Mouse (Mus musculus): ENCODE results near the gene Ccm2. TPM values are rescaled to one million over a fixed set of nuclear protein-coding genes. Genes with fewer than 3 reads are reported as not detected.

The Ccm2 gene
- polyA plus RNA-seq, 1 experiment = 64.7 TPM

DNA sequence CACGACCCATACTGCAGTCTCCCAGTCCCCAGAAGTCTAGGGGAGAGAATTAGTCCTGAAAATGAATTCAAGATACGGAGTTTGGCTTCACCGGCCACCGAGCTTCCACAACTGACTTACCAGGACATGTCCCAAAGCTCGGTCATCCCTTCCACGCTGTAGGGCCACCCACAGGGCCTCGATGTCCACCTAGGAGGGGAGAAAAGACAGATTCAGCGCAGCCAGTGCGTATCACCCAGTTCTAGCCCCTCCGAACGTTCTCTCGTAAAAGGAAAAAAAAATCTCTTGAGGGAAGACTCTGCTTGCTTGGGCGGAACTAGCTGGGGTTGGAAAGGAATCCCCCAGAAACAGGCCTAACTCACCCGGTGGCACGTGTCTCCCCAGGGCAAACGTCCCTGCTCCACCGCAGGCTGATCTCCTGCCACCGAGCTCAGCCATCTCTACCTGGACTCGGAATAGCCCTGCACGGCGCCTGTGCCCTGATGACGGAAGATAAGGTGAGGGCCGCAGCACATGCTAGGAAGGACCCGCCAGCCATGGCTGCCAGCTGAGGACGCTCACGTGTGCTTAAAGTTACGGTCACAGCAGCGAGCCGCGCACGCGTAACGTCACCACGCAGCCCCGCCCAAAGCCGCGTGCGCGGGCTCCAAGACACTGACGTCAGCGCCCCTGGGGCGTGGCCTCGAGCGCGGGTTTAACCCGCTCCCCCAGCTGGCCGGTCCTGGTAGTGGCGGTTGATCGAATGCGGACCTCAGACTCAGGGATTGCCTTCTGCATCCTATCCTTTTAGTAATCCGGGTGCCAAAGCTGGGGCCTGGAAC lies 18.3 kb upstream of the Ccm2 start:
- peak; percentile 96 for DNase-seq (ENCODE audit: low read depth, low spot score)
- WGBS = under 1% methylated on average over 51 of the region's 51 CpGs

GRCm38 (mm10) chr11:6529961-6530360 lies 16.7 kb upstream of the Ccm2 start:
- 91% methylated on average over 8 of the region's 8 CpGs for WGBS
- no peak for DNase-seq (ENCODE audit: low read depth, low spot score)

DNA sequence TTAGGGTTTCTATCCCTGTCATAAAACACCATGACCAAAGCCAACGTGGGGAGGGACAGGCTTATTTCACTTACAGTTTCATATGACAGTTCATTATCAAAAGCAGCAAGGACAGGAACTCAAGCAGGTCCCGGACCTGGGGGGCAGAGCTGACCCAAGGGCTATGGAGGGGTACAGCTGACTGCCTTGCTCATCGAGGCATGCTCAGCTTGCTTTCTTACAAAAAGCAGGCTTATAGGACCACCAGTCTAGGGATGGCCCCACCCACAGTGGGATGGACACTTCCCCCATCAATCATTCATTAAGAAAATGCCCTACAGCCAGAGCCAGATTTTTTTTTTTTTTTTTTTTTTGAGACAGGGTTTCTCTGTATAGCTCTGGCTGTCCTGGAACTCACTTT lies 15.9 kb upstream of the Ccm2 start:
- DNase-seq (ENCODE audit: low read depth, low spot score) = no peak
- WGBS = 86% methylated on average over 3 of the region's 3 CpGs

DNA sequence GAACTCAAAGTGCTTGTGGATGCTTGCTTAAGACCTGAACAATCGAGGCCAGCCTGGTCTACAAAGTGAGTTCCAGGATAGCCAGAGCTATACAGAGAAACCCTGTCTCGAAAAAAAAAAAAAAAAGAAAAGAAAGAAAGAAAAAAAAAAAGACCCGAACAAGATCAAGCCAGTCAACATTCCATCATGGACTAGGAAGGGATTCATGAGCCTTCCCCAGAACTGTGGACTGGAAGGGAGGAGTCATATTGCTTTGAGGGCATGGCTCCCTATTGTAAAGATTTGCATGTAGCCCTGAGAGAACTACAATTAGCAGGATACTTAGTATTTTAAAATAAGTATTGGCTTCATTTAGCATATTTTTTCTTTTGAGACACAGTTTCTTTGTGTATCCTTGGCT lies 2.0 kb upstream of the Ccm2 start:
- 81% methylated on average over 3 of the region's 3 CpGs for WGBS
- no peak for DNase-seq (ENCODE audit: low read depth, low spot score)

DNA sequence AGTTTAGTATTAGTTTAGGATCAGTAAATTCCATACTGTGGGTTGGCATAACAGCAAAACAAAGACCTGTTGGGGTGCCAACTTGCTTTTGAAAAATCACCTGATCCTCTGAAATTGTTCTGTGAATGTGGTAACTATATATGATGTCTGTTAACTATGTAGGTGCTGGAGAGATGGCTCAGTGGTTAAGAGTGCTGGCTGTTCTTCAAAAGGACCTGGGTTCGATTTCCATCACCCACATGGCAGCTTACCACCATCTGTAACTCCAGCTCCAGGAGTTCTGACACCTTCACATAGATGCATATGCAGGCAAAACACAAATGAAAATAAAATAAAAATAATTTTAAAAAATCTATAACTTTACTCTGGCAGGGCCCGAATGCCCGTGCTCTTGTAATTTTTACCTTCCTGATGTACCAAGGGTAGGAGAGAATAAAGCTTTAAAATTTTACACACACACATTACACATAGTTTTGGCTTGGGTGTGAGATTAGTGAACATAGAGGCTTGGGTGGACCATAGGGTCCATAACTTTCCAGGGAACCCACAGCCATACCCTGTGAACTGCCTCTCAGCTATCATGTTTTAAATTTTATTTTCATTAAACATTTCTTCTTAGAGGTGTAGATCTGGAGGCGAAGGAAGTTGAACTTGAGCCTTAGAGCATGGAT lies 1.4 kb upstream of the Ccm2 start:
- WGBS = 75% methylated on average over 4 of the region's 4 CpGs
- DNase-seq (ENCODE audit: low read depth, low spot score) = no peak

DNA sequence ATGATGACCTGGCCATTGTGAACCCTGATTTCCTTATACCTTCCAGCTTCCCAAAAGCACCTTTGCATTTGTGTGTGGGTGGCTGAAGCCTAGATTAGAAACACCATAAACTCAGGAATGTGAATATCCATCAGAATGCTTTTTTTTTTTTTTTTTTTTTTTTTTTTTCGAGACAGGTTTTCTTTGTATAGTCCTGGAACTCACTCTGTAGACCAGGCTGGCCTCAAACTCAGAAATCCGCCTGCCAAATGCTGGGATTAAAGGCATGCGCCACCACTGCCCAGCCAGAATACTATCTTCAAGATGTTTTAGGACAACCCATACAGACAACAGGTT lies 862 bp upstream of the Ccm2 start:
- no peak for DNase-seq (ENCODE audit: low read depth, low spot score)
- WGBS = 4% methylated on average over 3 of the region's 3 CpGs

- WGBS = 2% methylated on average over 39 of the region's 41 CpGs
Measured at GRCm38 (mm10) chr11:6547037-6547680, 472 bp downstream of the Ccm2 start.

GRCm38 (mm10) chr11:6547696-6548325 lies 1.1 kb downstream of the Ccm2 start:
- 9% methylated on average over 6 of the region's 6 CpGs for WGBS
- DNase-seq (ENCODE audit: low read depth, low spot score) = no peak

More at GRCm38 (mm10) chr11:6547037-6547680, 472 bp downstream of the Ccm2 start:
- DNase-seq (ENCODE audit: low read depth, low spot score) = no peak

DNA sequence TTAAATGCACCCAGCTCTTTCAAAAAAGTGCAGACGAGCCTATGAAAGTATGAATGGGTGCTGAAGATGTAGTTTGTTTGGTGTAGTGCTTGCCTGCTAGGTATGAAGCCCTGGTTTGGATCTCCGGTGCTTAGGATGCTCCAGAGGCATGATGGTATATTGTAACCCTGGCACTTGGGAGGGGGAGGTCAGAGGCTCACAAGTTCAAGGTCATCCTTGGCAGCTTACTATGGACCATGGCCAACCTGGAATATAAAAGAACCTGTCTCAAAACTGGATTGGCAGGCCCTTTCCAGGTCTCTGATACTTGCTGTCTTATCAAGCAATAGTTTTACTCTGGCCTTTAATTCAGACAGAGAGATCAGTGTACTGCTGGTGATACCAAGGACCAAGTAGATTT lies 3.1 kb downstream of the Ccm2 start:
- DNase-seq (ENCODE audit: low read depth, low spot score) = no peak
- WGBS = 80% methylated on average over 2 of the region's 2 CpGs

DNA sequence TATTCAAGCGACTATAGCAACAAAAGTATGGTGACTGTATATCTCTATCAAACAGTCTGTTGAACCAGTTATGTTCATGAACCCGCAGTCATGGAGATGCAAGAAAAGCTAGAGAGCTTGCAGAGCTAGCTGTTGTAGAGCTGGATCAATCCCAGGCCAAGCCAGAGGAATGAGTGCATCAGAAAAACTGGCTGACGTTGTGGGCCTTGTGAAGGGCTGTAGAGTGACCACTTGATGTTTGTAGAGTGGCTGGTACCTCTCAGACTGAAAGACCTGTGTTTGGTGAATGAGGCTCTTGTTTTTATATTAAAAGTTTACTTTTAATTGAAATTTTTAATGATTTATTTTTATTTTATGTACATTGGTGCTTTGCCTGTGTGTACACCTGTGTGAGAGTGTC lies 3.5 kb downstream of the Ccm2 start:
- DNase-seq (ENCODE audit: low read depth, low spot score) = no peak
- 80% methylated on average over 3 of the region's 3 CpGs for WGBS

GRCm38 (mm10) chr11:6558234-6558633 lies 11.5 kb downstream of the Ccm2 start:
- 72% methylated on average over 3 of the region's 3 CpGs for WGBS
- no peak for DNase-seq (ENCODE audit: low read depth, low spot score)

- WGBS = 66% methylated on average over 2 of the region's 2 CpGs
- DNase-seq (ENCODE audit: low read depth, low spot score) = no peak
Measured at GRCm38 (mm10) chr11:6559996-6560395, 13.3 kb downstream of the Ccm2 start.

DNA sequence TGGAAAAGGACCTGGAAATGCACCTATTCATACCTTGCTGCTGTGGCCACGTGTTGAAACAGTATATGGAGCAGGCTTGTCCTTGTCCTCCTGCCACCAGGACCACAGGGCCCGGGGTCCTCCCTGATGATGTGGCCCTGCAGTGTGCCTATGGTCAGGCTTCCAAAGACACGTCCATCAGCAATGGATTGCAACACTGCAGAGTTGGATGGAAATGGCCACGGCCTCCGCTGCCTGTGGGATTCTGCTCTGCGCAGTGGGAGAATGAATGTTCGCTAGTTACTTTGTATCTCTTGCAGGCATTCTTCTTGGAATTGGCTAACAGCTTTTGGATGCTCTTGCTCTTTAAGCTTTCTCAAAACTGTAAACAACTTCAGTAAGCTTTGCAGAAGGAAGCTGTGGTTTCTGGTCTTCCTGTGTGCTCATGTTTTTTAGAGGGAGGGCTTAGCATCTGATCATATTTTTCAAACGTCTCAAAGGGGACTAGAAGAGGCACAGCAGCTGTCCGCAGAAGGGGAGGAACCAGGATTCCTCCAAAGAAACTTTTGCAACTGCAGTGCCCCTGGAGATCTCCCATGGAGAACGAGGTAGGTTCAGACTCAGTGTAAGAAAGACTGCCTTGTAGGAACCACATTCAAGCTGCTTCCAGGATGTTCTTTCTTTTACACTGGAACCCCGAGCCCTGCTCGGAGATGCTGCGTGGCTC lies 14.1 kb downstream of the Ccm2 start:
- DNase-seq (ENCODE audit: low read depth, low spot score) = no peak
- 67% methylated on average over 13 of the region's 13 CpGs for WGBS

DNA sequence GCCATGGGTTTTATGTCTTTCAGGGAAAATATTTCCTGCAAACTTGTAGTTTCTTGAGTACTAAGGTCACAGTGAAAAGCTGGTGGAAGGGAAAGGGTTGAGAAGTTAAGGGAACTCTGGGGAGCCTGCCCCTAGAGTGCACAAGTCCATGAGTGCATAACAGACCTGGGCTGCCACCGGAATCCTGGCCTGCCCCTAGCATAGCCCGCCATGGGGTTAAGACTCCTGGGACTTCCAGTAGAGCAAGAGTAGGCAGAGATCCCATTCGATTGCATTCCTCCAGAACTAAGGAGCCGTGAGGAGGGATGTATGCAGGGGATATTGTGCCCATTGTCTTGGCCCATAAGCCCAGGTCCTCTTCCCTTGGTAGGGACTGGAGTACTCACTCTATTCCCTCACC lies 14.8 kb downstream of the Ccm2 start:
- DNase-seq (ENCODE audit: low read depth, low spot score) = no peak
- 69% methylated on average over 4 of the region's 4 CpGs for WGBS

- WGBS = 52% methylated on average over 6 of the region's 6 CpGs
- DNase-seq (ENCODE audit: low read depth, low spot score) = no peak
Measured at GRCm38 (mm10) chr11:6562359-6562758, 15.7 kb downstream of the Ccm2 start.

- WGBS = 85% methylated on average over 4 of the region's 4 CpGs
- no peak for DNase-seq (ENCODE audit: low read depth, low spot score)
Measured at GRCm38 (mm10) chr11:6563201-6563600, 16.5 kb downstream of the Ccm2 start.

- DNase-seq (ENCODE audit: low read depth, low spot score) = no peak
- WGBS = 57% methylated on average over 4 of the region's 4 CpGs
Measured at GRCm38 (mm10) chr11:6566496-6566895, 19.8 kb downstream of the Ccm2 start.

DNA sequence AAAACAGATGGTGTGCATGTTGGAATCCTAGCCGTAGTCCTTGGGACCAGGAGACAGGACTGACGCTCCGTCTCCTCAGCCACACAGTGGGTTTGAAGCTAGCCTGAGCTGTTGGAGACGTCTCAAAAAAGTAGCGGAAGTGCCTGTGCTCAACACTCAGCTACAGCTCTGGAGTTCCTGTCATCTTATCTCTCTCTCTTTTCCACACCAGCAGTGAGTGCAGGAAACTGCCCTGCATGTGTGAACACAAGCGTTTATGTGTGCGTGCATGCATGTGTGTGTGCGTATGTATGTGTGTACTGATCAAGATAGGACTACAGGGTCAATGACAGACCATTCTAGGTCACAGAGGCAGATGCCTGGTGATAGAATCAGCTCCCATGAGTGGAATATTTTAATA lies 21.3 kb downstream of the Ccm2 start:
- WGBS = 84% methylated on average over 8 of the region's 8 CpGs
- no peak for DNase-seq (ENCODE audit: low read depth, low spot score)

DNA sequence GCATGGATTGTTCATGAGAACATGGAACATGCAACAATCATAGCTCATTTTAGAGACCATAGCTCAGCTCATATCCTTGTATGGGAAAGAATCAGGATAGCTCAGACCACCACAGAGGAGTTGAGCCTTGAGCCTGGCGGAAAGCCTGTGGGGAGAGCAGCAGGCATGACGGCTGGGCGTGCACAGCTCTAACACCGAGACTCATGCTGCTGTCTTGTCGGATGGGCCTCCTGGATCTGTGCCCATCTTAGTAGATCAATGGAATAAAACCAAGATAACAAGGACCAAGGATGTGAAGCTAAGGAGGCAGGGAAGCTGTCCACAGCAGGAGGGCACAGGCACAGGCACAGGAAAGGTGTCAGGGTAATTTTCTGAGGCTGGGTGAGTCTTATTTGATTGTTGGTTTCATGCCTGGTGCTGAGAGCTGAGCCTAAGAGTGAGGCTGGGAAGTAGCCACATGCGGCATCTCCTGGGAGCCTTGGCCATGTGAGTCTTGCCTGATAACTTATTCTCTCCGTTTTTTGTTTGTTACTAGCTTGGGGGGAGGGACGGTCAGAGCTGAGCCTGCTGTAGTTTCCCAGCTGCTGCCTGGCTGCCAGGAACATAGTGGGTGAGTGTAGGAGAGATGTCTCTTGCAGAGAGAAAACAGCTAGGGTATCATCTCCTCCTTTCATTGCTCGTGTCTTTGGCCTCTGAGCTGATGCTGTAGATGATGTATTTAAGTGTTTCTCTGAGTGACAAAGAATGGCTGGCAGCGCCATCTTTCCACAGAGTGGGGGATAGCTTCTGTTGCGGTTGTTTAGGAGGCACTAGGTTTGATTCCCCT lies 22.1 kb downstream of the Ccm2 start:
- WGBS = 68% methylated on average over 11 of the region's 11 CpGs

More for the DNA sequence above, 22.1 kb downstream of the Ccm2 start:
- no peak for DNase-seq (ENCODE audit: low read depth, low spot score)
